30 mouse cellular contexts compared by ENCODE assay signal in the genomic region with DNA sequence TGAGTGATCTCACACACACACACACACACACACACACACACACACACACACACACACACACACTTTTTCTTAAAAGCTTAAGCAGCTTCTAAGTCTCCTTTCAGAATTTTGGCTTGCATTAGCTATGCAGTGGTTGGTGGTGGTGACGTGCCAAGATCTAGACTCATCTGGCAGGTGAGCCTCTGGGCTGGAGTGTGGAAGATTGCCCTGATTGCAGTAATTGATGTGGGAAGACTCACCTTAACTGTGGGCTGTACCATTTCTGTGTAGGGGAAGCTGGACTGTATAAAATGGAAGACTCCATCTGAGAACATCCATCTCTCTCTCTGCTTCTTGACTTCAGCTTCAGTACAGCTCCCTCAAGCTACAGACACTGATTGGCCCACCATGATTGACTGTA. TPM values are rescaled to one million over a fixed set of nuclear protein-coding genes. Genes with fewer than 3 reads are reported as not detected.
DNase-seq lines count a peak whose midpoint lies in the region; ATAC-seq and TF ChIP-seq lines count a peak whose summit lies in the region.
"Had no signal": no experiment of that assay in that cellular context is flagged by ENCODE, and none has a peak within 500 bp of the region (broad histone marks: within the 10 kb centered on the region; RNA-seq: fewer than 3 reads in every experiment).

No protein-coding gene starts in this region.

- H3K9ac ChIP-seq in embryonic facial prominence, embryonic 14.5 days (ENCODE audit: low read depth, low read length), result no peak overlapping the region
- H3K9ac ChIP-seq in midbrain, embryonic 11.5 days (ENCODE audit: low read length), result no peak overlapping the region
- H3K9ac ChIP-seq: embryonic facial prominence, embryonic 15.5 days; forebrain, embryonic 12.5 days; forebrain, embryonic 15.5 days; heart, embryonic 12.5 days; heart, embryonic 15.5 days; hindbrain, embryonic 13.5 days; intestine, embryonic 15.5 days had no signal

- no peak for TF ChIP-seq CTCF in thymus, adult 2 months (IDR thresholded peaks at IDR 0.05; ENCODE audit: borderline replicate concordance, control insufficient read depth, extremely low read depth, insufficient read depth, low read length, poor library complexity)

- H3K27me3 ChIP-seq in embryonic facial prominence, embryonic 14.5 days (replicated peaks; ENCODE audit: control insufficient read depth, insufficient read depth, low read length), result no peaks in the 10 kb centered on the region
- no peaks in the 10 kb centered on the region for H3K27me3 ChIP-seq in embryonic facial prominence, embryonic 10.5 days (replicated peaks; ENCODE audit: low read depth, poor library complexity, severe bottlenecking)
- no peaks in the 10 kb centered on the region for H3K27me3 ChIP-seq in thymus, adult 2 months (ENCODE audit: control insufficient read depth, insufficient read depth, low read length)
- H3K27me3 ChIP-seq in midbrain, embryonic 11.5 days (ENCODE audit: control insufficient read depth, insufficient read depth, low read length), result no peaks in the 10 kb centered on the region
- H3K27me3 ChIP-seq: CH12.LX; embryonic facial prominence, embryonic 15.5 days; forebrain, embryonic 15.5 days; heart, embryonic 12.5 days; heart, embryonic 15.5 days; hindbrain, embryonic 13.5 days; intestine, embryonic 15.5 days had no signal

- no peaks in the 10 kb centered on the region for H3K9me3 ChIP-seq in embryonic facial prominence, embryonic 14.5 days (ENCODE audit: control insufficient read depth, low read length)
- H3K9me3 ChIP-seq in embryonic facial prominence, embryonic 10.5 days, result no peaks in the 10 kb centered on the region
- H3K9me3 ChIP-seq in midbrain, embryonic 11.5 days (ENCODE audit: control insufficient read depth, low read length), result no peaks in the 10 kb centered on the region
- H3K9me3 ChIP-seq: embryonic facial prominence, embryonic 15.5 days; forebrain, embryonic 12.5 days; forebrain, embryonic 15.5 days; G1E; heart, embryonic 12.5 days; heart, embryonic 15.5 days; hindbrain, embryonic 10.5 days; hindbrain, embryonic 13.5 days; intestine, embryonic 15.5 days had no signal

- no peaks in the 10 kb centered on the region for H3K36me3 ChIP-seq in embryonic facial prominence, embryonic 14.5 days (ENCODE audit: control insufficient read depth, insufficient read depth, low read length)
- no peaks in the 10 kb centered on the region for H3K36me3 ChIP-seq in embryonic facial prominence, embryonic 10.5 days (replicated peaks)
- H3K36me3 ChIP-seq in thymus, adult 2 months (ENCODE audit: control insufficient read depth, insufficient read depth, low read length), result no peaks in the 10 kb centered on the region
- H3K36me3 ChIP-seq in midbrain, embryonic 11.5 days (ENCODE audit: control insufficient read depth, insufficient read depth, low read length), result no peaks in the 10 kb centered on the region
- H3K36me3 ChIP-seq: embryonic facial prominence, embryonic 15.5 days; forebrain, embryonic 12.5 days; forebrain, embryonic 15.5 days; G1E; heart, embryonic 12.5 days; heart, embryonic 15.5 days; hindbrain, embryonic 10.5 days; hindbrain, embryonic 13.5 days; intestine, embryonic 15.5 days had no signal

- peak; percentile 40 for DNase-seq in embryonic facial prominence, embryonic 14.5 days (ENCODE audit: low spot score)
- no peak for DNase-seq in embryonic facial prominence, embryonic 10.5 days (ENCODE audit: low spot score)
- peak; percentile 44 for DNase-seq in thymus, postnatal 14 days
- DNase-seq in thymus, adult 2 months, result no peak
- peak; percentile 85 for DNase-seq in gonadal fat pad, adult 2 months (ENCODE audit: low read depth)
- no peak for DNase-seq in Muller cell, postnatal 12 days (ENCODE audit: inconsistent ontology term)
- no peak for DNase-seq in midbrain, embryonic 11.5 days (ENCODE audit: low spot score, missing footprints)
- DNase-seq: adrenal gland, adult 8-10 months; adrenal gland, postnatal 25 days; B cell, adult 2 months; cerebellum, adult 11-12 months; cerebellum, adult 8-10 months; cerebellum, postnatal 10 days; cerebellum, postnatal 36 days; embryo, embryonic 11 days; gastrocnemius, postnatal 25 days; heart, postnatal 10 days; heart, postnatal 36 days had no signal

- no peak overlapping the region for H3K27ac ChIP-seq in embryonic facial prominence, embryonic 14.5 days (replicated peaks; ENCODE audit: low read depth, low read length)
- H3K27ac ChIP-seq in embryonic facial prominence, embryonic 10.5 days (replicated peaks), result no peak overlapping the region
- H3K27ac ChIP-seq in thymus, adult 2 months (ENCODE audit: control insufficient read depth, insufficient read depth, low read length), result no peak overlapping the region
- no peak overlapping the region for H3K27ac ChIP-seq in midbrain, embryonic 11.5 days (ENCODE audit: low read depth, low read length)
- H3K27ac ChIP-seq: embryonic facial prominence, embryonic 15.5 days; forebrain, embryonic 12.5 days; forebrain, embryonic 15.5 days; heart, embryonic 15.5 days; hindbrain, embryonic 10.5 days; hindbrain, embryonic 13.5 days; intestine, embryonic 15.5 days had no signal

- no peak for TF ChIP-seq POLR2A in thymus, adult 2 months (IDR thresholded peaks at IDR 0.05; ENCODE audit: control insufficient read depth, extremely low read depth, insufficient read depth, low read length, poor library complexity)

- H3K4me2 ChIP-seq in embryonic facial prominence, embryonic 14.5 days (ENCODE audit: low read depth, low read length), result no peak overlapping the region
- H3K4me2 ChIP-seq in midbrain, embryonic 11.5 days, result no peak overlapping the region
- H3K4me2 ChIP-seq: embryonic facial prominence, embryonic 15.5 days; forebrain, embryonic 12.5 days; forebrain, embryonic 15.5 days; heart, embryonic 12.5 days; heart, embryonic 15.5 days; hindbrain, embryonic 13.5 days; intestine, embryonic 15.5 days had no signal

- WGBS in embryonic facial prominence, embryonic 14.5 days, result 81% methylated on average over 1 of the region's 1 CpGs
- WGBS in embryonic facial prominence, embryonic 10.5 days, result 94% methylated on average over 1 of the region's 1 CpGs
- 11% methylated on average over 1 of the region's 1 CpGs for WGBS in thymus, adult 2 months
- WGBS in midbrain, embryonic 11.5 days, result 86% methylated on average over 1 of the region's 1 CpGs

- ATAC-seq in embryonic facial prominence, embryonic 14.5 days (ENCODE audit: low read depth), result no peak
- ATAC-seq in midbrain, embryonic 11.5 days (ENCODE audit: low FRiP score), result no peak
- ATAC-seq: activated CD4-positive, CD25-positive, alpha-beta regulatory T cell, adult 4 months; forebrain, embryonic 15.5 days; hindbrain, embryonic 16.5 days; intestine, embryonic 15.5 days had no signal

- H3K4me3 ChIP-seq in embryonic facial prominence, embryonic 14.5 days (ENCODE audit: low read depth, low read length), result no peak overlapping the region
- H3K4me3 ChIP-seq in embryonic facial prominence, embryonic 10.5 days, result no peak overlapping the region
- no peak overlapping the region for H3K4me3 ChIP-seq in thymus, adult 2 months (ENCODE audit: control insufficient read depth, insufficient read depth, low read length)
- no peak overlapping the region for H3K4me3 ChIP-seq in midbrain, embryonic 11.5 days (ENCODE audit: low read depth, low read length)
- H3K4me3 ChIP-seq: embryonic facial prominence, embryonic 15.5 days; forebrain, embryonic 12.5 days; forebrain, embryonic 15.5 days; heart, embryonic 12.5 days; heart, embryonic 15.5 days; hindbrain, embryonic 10.5 days; hindbrain, embryonic 13.5 days; intestine, embryonic 15.5 days had no signal

- peaks cover 5% of the 10 kb centered on the region; the same call in 1 of the 2 replicates for H3K4me1 ChIP-seq in embryonic facial prominence, embryonic 14.5 days (ENCODE audit: control insufficient read depth, insufficient read depth, low read length)
- H3K4me1 ChIP-seq in embryonic facial prominence, embryonic 10.5 days, result no peaks in the 10 kb centered on the region
- peaks cover 19% of the 10 kb centered on the region for H3K4me1 ChIP-seq in thymus, adult 2 months (replicated peaks; ENCODE audit: control insufficient read depth, insufficient read depth, low read length)
- no peaks in the 10 kb centered on the region for H3K4me1 ChIP-seq in midbrain, embryonic 11.5 days (ENCODE audit: control insufficient read depth, insufficient read depth, low read length)
- H3K4me1 ChIP-seq: hindbrain, embryonic 13.5 days had no signal

RNA-seq across cellular contexts. Expression of gene Itm2b, which starts 6.4 kb away (rescaled TPM):
- 936 and 968 TPM in 2 replicates for polyA plus RNA-seq in embryonic facial prominence, embryonic 14.5 days (2014; fragmentation: Nextera tagmentation; extraction: Ambion mirVana)
- 197 and 226 TPM in 2 replicates for polyA plus RNA-seq in embryonic facial prominence, embryonic 10.5 days (2016; fragmentation: Nextera tagmentation; extraction: Ambion mirVana)
- polyA plus RNA-seq in thymus, adult 2 months (2012; rRNA removed), result 859 and 985 TPM in 2 replicates
- 6,968 and 7,905 TPM in 2 replicates for polyA plus RNA-seq in gonadal fat pad, adult 2 months (2012; rRNA removed)
- polyA plus RNA-seq in midbrain, embryonic 11.5 days (2014; fragmentation: Nextera tagmentation; extraction: Ambion mirVana), result 325 and 356 TPM in 2 replicates

Comparison
In these comparisons a context has a peak if more than half of its experiments do, and no peak if none do; other contexts are left out.
1. DNase-seq: peak in embryonic facial prominence, embryonic 14.5 days (single experiment), thymus, postnatal 14 days (single experiment) and gonadal fat pad, adult 2 months (single experiment); none in embryonic facial prominence, embryonic 10.5 days (single experiment), thymus, adult 2 months (single experiment), Muller cell, postnatal 12 days (single experiment) and midbrain, embryonic 11.5 days (single experiment).